Mouse (Mus musculus): ENCODE measurements around the gene Ncbp1.

The Ncbp1 gene

GRCm38 (mm10) chr4:46201834-46202561 is 63.6 kb downstream of the Ncbp1 start:
- DNase-seq (ENCODE audit: low spot score) = peak; percentile 57

- DNase-seq (ENCODE audit: low spot score) = no peak
These were observed 64.2 kb downstream of the Ncbp1 start for GRCm38 (mm10) chr4:46202562-46203126.

GRCm38 (mm10) chr4:46221090-46221489 is 82.7 kb downstream of the Ncbp1 start:
- no peak for DNase-seq (ENCODE audit: low spot score)
